Mouse (Mus musculus): ENCODE measurements around the gene Dnah5.

DNA sequence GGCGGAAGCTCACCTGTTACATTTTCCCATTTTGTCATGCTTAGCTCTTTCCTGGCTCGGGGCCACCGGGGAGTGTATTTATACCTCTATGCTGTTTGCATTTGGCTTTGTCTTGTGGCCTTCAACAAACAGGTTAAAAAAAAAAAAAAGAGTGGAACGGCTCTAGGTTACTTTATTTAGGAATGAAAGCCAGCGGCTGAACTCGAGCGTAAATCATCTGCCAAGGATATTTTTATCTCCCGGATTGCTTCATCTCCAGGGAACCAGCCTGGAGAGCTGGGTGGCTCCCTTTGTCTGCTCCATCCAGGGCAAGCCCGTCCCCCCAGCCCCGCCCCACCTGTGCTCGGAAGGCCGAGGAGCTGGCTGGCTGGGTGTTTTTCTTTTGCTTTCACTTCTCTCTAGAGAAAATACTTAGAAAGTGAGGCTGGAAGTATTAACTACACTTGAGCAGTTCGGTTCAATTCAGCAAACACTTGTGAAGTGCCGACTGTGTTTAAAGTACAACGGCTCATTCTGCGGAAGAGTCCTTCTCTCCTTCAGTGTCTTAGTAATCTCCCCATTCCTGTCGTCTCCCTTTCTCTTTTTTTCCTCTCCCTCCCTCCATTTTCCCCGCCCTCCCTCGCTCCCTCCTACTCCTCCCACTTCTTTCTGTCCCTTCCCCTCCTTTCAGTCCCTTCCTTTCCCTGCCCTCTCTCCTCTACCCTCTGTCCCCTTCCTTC lies 44.6 kb upstream of the Dnah5 start:
- TF ChIP-seq CTCF (IDR thresholded peaks at IDR 0.05; ENCODE audit: low read depth, low read length) (no peak), POLR2AphosphoS5 (IDR thresholded peaks at IDR 0.05; ENCODE audit: insufficient replicate concordance, low read depth, low read length) (no peak), GATA1 (IDR thresholded peaks at IDR 0.05; ENCODE audit: borderline replicate concordance, low read length) (no peak), GATA2 (IDR thresholded peaks at IDR 0.05; ENCODE audit: borderline replicate concordance, low read depth, low read length) (no peak), TAL1 (conservative IDR thresholded peaks at IDR 0.05; ENCODE audit: low read depth, low read length) (no peak)
